Mouse (Mus musculus) midbrain, embryonic 11.5 days (tissue): ENCODE results near the gene Fgf22. TPM values are rescaled to one million over a fixed set of nuclear protein-coding genes. Genes with fewer than 3 reads are reported as not detected.

Experiments used
- ATAC-seq: fragments of 200-750 bp; cut with Nextera tagmentation; 2 replicates; pipeline ENCODE4 v1.8.0; 2017; ENCODE audit warnings: moderate TSS enrichment, moderate library complexity; ENCODE audit not compliant: low FRiP score
- DNase-seq: peaks from one replicate; pipeline ENCODE4 v3.0.0; 2015; ENCODE audit warnings: low spot score; ENCODE audit errors: missing footprints
- H3K27ac ChIP-seq: fragments of 300-500 bp; sonication (generic); 2 replicates; pipeline ENCODE4 v1.5.1; 2014; ENCODE audit warnings: low read depth, low read length
- H3K27me3 ChIP-seq: fragments of 300-500 bp; sonication (generic); 2 replicates; pipeline ENCODE4 v1.6.1; 2014; ENCODE audit warnings: mild to moderate bottlenecking, low read length, moderate library complexity, mixed read lengths; ENCODE audit not compliant: control insufficient read depth, insufficient read depth
- H3K36me3 ChIP-seq: fragments of 300-500 bp; sonication (generic); 2 replicates; pipeline ENCODE4 v1.6.1; 2014; ENCODE audit warnings: mild to moderate bottlenecking, low read length, moderate library complexity, mixed read lengths; ENCODE audit not compliant: control insufficient read depth, insufficient read depth
- H3K4me1 ChIP-seq: fragments of 300-500 bp; sonication (generic); 2 replicates; pipeline ENCODE4 v1.6.1; 2014; ENCODE audit warnings: low read length; ENCODE audit not compliant: control insufficient read depth, insufficient read depth
- H3K4me2 ChIP-seq: fragments of 300-500 bp; sonication (generic); 2 replicates; pipeline ENCODE4 v1.6.1; 2014; ENCODE audit warnings: mild to moderate bottlenecking, moderate library complexity
- H3K4me3 ChIP-seq: fragments of 300-500 bp; sonication (generic); 2 replicates; pipeline ENCODE4 v1.5.1; 2014; ENCODE audit warnings: low read depth, low read length
- H3K9ac ChIP-seq: fragments of 300-500 bp; sonication (generic); 2 replicates; pipeline ENCODE4 v1.6.1; 2014; ENCODE audit warnings: low read length
- H3K9me3 ChIP-seq: fragments of 300-500 bp; sonication (generic); 2 replicates; pipeline ENCODE4 v1.6.1; 2016; ENCODE audit warnings: low read length; ENCODE audit not compliant: control insufficient read depth
- WGBS: fragments of 180-500 bp; shearing (Covaris S2); extraction: QIAGEN DNeasy Blood & Tissue Kit; methylation state at CpG from one replicate; pipeline ENCODE4 v1.1.7; 2014; 5-methylcytosine and 5-hydroxymethylcytosine counted together
- polyA plus RNA-seq: library from polyadenylated mRNA; unstranded; fragments of >200 nt; fragmentation: Nextera tagmentation; extraction: Ambion mirVana; gene quantifications from 2 replicates; pipeline ENCODE4 v1.2.1, GENCODE M21; 2014

The Fgf22 gene
- polyA plus RNA-seq, 1 experiment from 2014 or later = 0.08 TPM

DNA sequence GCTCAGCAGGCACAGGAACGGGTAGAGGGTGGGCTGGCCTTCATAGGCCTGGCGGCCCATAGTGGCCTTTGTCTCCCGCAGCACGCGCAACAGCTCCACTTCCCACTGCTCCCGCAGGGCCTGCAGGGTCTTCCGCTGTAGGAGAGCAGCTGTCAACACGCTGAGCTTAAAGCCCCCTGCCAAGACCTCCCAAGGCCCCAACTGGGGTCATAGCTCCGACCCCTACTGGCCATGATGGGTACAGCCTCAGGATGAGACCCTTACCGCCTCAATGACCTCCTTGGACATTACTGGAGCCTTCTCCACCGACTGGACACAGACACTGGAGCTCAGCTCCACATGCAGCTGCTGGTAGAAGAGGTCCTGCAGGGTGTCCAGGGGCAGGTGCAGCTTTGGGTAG, 14.0 kb upstream of the Fgf22 start:
- Histone ChIP-seq H3K9me3 (no peaks in the 10 kb centered on the region), H3K27me3 (no peaks in the 10 kb centered on the region; the same call in 1 of the 2 replicates), H3K36me3 (peaks cover 52% of the 10 kb centered on the region), H3K27ac (no peak overlapping the region), H3K4me3 (no peak overlapping the region), H3K4me1 (peaks cover 6% of the 10 kb centered on the region), H3K9ac (no peak overlapping the region), H3K4me2 (no peak overlapping the region)
- ATAC-seq (peak; percentile 20; the same call in 1 of the 2 replicates), DNase-seq (no peak)
- WGBS = 52% methylated on average over 11 of the region's 11 CpGs

- 88% methylated on average over 11 of the region's 11 CpGs for WGBS
These were observed 11.7 kb upstream of the Fgf22 start for GRCm38 (mm10) chr10:79743161-79743560.

DNA sequence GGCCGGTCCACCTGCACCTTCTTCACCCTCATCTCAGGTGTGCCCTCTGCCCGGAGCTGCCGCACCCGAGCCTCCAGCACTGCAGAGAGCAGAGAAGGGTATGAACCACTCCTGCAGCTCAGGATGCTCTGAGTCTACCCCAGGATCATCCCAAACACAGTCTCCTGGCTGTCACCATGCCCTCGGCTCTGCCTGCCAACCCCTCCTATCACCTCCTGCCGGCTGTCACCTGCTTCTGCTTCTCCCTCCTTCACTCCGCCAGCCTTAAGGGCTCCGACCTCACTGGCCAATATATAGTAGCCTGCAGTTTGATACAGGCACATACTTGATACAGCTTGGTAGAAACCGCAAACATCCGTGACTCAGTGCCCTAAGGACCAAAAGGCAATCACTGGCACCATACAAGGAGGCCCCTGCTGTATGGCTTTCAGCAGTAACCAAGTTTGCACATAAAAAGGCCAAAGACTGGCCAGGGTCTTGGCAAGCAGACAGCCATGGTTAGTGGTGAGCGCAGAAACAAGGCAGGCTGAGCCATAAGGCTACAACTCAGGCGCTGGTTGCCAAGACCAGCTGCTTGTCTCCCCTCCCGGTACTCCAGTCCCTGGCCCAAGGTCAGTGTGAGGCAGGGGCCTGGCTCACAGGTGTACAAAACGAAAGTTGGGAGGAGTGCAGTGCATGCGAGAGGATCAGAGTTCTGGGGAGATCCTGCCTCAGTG, 11.1 kb upstream of the Fgf22 start:
- 93% methylated on average over 15 of the region's 15 CpGs for WGBS
- peaks cover 6% of the 10 kb centered on the region for H3K4me1 ChIP-seq
- DNase-seq (no peak), ATAC-seq (no peak)
- H3K4me3 ChIP-seq = no peak overlapping the region
- H3K9ac ChIP-seq = no peak overlapping the region
- H3K36me3 ChIP-seq = peaks cover 36% of the 10 kb centered on the region
- H3K4me2 ChIP-seq = no peak overlapping the region
- no peaks in the 10 kb centered on the region for H3K27me3 ChIP-seq
- no peak overlapping the region for H3K27ac ChIP-seq
- H3K9me3 ChIP-seq = no peaks in the 10 kb centered on the region

More at GRCm38 (mm10) chr10:79743161-79743560, 11.7 kb upstream of the Fgf22 start:
- Histone ChIP-seq H3K27me3 (no peaks in the 10 kb centered on the region), H3K27ac (no peak overlapping the region), H3K4me1 (peaks cover 6% of the 10 kb centered on the region), H3K4me3 (no peak overlapping the region), H3K9ac (no peak overlapping the region), H3K36me3 (peaks cover 40% of the 10 kb centered on the region), H3K9me3 (no peaks in the 10 kb centered on the region), H3K4me2 (no peak overlapping the region)
- no peak for DNase-seq
- no peak for ATAC-seq

- ATAC-seq (no peak), DNase-seq (no peak)
- H3K9ac ChIP-seq = no peak overlapping the region; the same call in 1 of the 2 replicates
- H3K9me3 ChIP-seq = no peaks in the 10 kb centered on the region
- peak overlapping the region; percentile 54 for H3K4me2 ChIP-seq
- no peaks in the 10 kb centered on the region for H3K27me3 ChIP-seq
- peaks cover 6% of the 10 kb centered on the region for H3K4me1 ChIP-seq
- peaks cover 20% of the 10 kb centered on the region for H3K36me3 ChIP-seq
- peak overlapping the region; percentile 50; the same call in 1 of the 2 replicates for H3K4me3 ChIP-seq
- 95% methylated on average over 3 of the region's 3 CpGs for WGBS
- H3K27ac ChIP-seq = no peak overlapping the region
These were observed 9.5 kb upstream of the Fgf22 start for GRCm38 (mm10) chr10:79745411-79745810.

GRCm38 (mm10) chr10:79745898-79746773, 8.7 kb upstream of the Fgf22 start, which contains the start of gene Polrmt:
Gene Polrmt (minus strand): TSS chr10:79746581.
- Histone ChIP-seq H3K27ac (no peak within 1 kb of the TSS), H3K27me3 (no peaks in the 10 kb centered on the region), H3K4me1 (peaks cover 4% of the 10 kb centered on the region; the same call in 1 of the 2 replicates), H3K9me3 (no peaks in the 10 kb centered on the region), H3K36me3 (peaks cover 13% of the 10 kb centered on the region; the same call in 1 of the 2 replicates), H3K4me3 (peak within 1 kb of the TSS; percentile 50), H3K4me2 (peak within 1 kb of the TSS; percentile 54), H3K9ac (peak within 1 kb of the TSS; percentile 61)
- ATAC-seq (peak; percentile 97), DNase-seq (peak; percentile 99)
- WGBS = 3% methylated on average over 38 of the region's 38 CpGs

DNA sequence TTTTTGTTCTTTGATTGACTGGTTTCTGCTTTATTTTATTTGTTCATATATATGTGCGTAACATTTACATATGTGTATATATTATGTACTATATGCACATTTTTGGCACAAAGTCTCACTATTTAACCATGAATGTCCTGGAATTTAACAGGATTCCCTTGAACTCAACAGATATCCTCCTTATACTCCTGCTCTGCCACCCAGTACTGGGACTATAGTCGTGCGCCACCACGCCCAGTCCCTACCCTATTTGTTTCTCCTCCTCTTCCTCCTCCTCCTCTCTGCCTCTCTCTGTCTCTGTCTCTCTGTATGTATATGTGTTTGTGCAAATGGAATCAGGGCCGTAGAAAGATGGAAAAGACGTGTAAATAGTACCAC, 8.1 kb upstream of the Fgf22 start:
- H3K9ac ChIP-seq = peak overlapping the region; percentile 14; the same call in 1 of the 2 replicates
- DNase-seq (no peak), ATAC-seq (peak; percentile 69)
- H3K4me3 ChIP-seq = peak overlapping the region; percentile 50; the same call in 1 of the 2 replicates
- H3K36me3 ChIP-seq = peaks cover 10% of the 10 kb centered on the region; the same call in 1 of the 2 replicates
- H3K27me3 ChIP-seq = no peaks in the 10 kb centered on the region
- WGBS = 25% methylated on average over 6 of the region's 6 CpGs
- H3K9me3 ChIP-seq = no peaks in the 10 kb centered on the region
- H3K4me2 ChIP-seq = peak overlapping the region; percentile 44
- H3K27ac ChIP-seq = no peak overlapping the region
- H3K4me1 ChIP-seq = peaks cover 4% of the 10 kb centered on the region; the same call in 1 of the 2 replicates

- Histone ChIP-seq H3K9me3 (no peaks in the 10 kb centered on the region), H3K27ac (no peak overlapping the region), H3K4me1 (peaks cover 4% of the 10 kb centered on the region; the same call in 1 of the 2 replicates), H3K9ac (no peak overlapping the region), H3K36me3 (peaks cover 2% of the 10 kb centered on the region; the same call in 1 of the 2 replicates), H3K4me3 (no peak overlapping the region), H3K27me3 (no peaks in the 10 kb centered on the region), H3K4me2 (no peak overlapping the region)
- no peak for DNase-seq
- ATAC-seq = no peak
- 83% methylated on average over 6 of the region's 6 CpGs for WGBS
These were observed 6.4 kb upstream of the Fgf22 start for GRCm38 (mm10) chr10:79748496-79748895.

GRCm38 (mm10) chr10:79755854-79756253, 978 bp downstream of the Fgf22 start:
- Histone ChIP-seq H3K4me2 (no peak overlapping the region), H3K36me3 (peaks cover 26% of the 10 kb centered on the region), H3K4me3 (no peak overlapping the region), H3K9ac (no peak overlapping the region), H3K27ac (no peak overlapping the region), H3K4me1 (peaks cover 8% of the 10 kb centered on the region), H3K9me3 (no peaks in the 10 kb centered on the region), H3K27me3 (no peaks in the 10 kb centered on the region)
- 83% methylated on average over 3 of the region's 3 CpGs for WGBS
- ATAC-seq = no peak
- no peak for DNase-seq
